Mouse (Mus musculus) erythroblast, embryonic 14.5 days (primary cell): Measurements from ENCODE around the gene Npnt.

Experiments used
- GATA1 ChIP-seq: IDR thresholded peaks from 2 replicates; pipeline ENCODE4 v1.6.1; 2012; ENCODE audit warnings: low read length, inconsistent platforms, mixed read lengths
- TAL1 ChIP-seq: IDR thresholded peaks from 3 replicates; pipeline ENCODE4 v1.6.1; 2012; ENCODE audit warnings: low read length, inconsistent platforms, mixed read lengths

DNA sequence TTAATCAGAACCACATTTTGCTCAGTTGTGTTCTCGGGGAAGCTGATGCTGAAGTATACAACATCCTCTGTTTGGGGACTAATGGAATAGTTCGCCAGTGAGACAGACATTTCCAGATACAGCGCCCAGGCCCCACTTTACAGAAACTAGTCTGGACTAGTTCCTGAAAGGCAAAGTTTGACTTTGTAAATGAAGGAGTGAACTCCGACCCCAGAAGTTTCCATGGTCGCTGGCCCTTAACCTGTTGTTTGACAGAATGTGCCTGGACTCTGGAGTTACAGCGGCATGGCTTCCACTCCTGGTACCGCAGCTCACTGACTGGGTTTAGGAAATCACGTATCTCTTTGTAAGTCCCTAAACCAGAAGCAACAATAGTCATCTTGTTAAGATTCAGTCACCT lies 89.3 kb downstream of the Npnt start:
- TF ChIP-seq GATA1 (no peak), TAL1 (no peak)
